Mouse (Mus musculus): ENCODE measurements around the gene Pnkd. TPM values are rescaled to one million over a fixed set of nuclear protein-coding genes. Genes with fewer than 3 reads are reported as not detected.

The Pnkd gene
- polyA plus RNA-seq, 1 experiment from 2014 or later: 104 TPM

DNA sequence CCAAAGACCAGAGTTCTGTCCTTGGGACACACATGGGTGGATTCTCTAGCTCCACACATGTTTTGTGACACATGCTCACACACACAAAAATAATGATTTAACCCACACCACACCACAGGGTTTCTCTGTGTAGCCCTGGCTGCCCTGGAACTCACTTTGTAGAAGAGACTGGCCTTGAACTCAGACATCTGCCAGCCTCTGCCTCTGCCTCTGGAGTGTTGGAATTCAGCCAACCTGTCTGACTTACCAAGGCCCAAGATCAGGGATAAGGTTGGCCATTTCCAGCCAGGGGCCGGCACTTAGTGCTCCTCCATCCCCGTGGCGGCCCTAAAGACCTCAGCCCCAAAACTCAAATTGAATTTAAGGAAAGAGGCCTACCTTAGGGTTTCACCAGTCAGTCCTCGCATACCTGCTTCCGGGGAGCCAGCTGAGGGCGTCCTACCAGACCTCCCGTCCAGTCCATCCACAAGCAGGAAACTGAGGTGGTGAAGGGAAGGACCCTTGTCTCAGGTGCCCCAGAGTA, 103.7 kb downstream of the Pnkd start:
- 74% methylated on average over 7 of the region's 7 CpGs for WGBS
- peaks cover 47% of the 10 kb centered on the region for H3K4me1 ChIP-seq
- no peaks in the 10 kb centered on the region for H3K9me3 ChIP-seq
- H3K27me3 ChIP-seq: no peaks in the 10 kb centered on the region
- H3K36me3 ChIP-seq: 0 out of 2 replicates have a peak, but pooled peaks cover 4% of the 10 kb centered on the region
- no peak for ATAC-seq (ENCODE audit: insufficient number of reproducible peaks, low FRiP score, low TSS enrichment, low read depth)
- peak overlapping the region; percentile 99 for H3K27ac ChIP-seq
- no peak overlapping the region for H3K4me2 ChIP-seq
- no peak overlapping the region for H3K9ac ChIP-seq
- H3K4me3 ChIP-seq: no peak overlapping the region

DNA sequence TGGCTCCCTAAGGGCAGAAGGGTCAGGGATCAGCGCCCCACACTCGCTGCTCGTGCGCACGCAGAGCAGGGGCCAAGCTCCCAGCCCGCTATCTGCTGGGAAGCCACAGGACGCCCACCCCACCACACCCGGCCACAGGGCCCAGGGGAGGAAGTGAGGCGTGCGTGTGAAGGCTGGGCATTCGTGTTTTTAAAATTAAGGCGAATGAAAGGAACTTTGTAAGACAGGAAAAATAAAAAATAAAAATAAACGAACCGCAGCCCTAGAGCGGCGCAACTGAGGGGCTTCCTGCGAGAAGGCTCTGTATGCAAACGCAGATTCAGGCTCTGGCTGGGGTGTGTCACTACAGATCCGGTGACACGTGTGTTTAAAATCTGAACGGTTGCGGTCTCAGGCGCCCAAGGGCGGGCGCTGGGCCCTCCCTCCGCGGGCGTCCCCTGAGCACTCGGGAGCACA, 105.1 kb downstream of the Pnkd start:
- Histone ChIP-seq H3K27me3 (no peaks in the 10 kb centered on the region), H3K9ac (no peak overlapping the region), H3K9me3 (no peaks in the 10 kb centered on the region), H3K4me3 (peak overlapping the region; percentile 95), H3K4me2 (peak overlapping the region; percentile 74), H3K27ac (peak overlapping the region; percentile 99), H3K36me3 (peaks cover 18% of the 10 kb centered on the region), H3K4me1 (peaks cover 61% of the 10 kb centered on the region)
- 4% methylated on average over 29 of the region's 29 CpGs for WGBS
- peak; percentile 4 for ATAC-seq (ENCODE audit: insufficient number of reproducible peaks, low FRiP score, low TSS enrichment, low read depth)

DNA sequence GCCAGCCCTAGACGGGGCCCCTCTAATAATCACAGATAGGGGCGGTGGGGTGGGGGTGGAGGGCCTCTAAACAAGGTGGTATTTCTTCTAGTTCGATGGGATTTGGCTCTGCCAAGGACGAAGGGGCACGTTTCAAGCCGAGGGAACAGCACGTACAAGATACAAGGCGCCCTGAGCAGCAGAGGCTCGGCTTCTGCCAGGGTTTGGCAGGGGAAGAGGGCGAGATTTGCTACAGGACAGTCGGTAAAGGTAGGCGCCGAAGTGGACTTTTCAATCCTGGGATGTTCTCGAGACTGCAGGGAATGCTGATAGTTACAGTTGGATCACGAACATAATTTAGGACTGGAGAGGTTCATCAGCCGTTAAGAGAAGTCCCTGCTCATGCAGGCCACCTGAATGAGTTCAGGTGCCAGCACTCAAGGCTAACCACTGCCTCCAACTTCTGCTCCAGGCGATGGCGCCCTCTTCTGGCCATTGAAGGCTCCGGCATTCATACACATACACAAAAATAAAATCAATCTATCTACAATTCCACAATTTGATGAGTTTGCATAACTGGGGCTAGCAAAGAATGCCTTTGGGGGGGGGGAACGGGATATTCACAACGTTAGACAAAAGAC, 105.7 kb downstream of the Pnkd start:
- 3% methylated on average over 21 of the region's 21 CpGs for WGBS
- peaks cover 61% of the 10 kb centered on the region for H3K4me1 ChIP-seq

GRCm38 (mm10) chr1:74390924-74391748, 106.4 kb downstream of the Pnkd start, which contains the start of gene Ctdsp1:
Gene Ctdsp1 (plus strand): TSS chr1:74391509.
- peak; percentile 79 for ATAC-seq (ENCODE audit: insufficient number of reproducible peaks, low FRiP score, low TSS enrichment, low read depth)
- Histone ChIP-seq H3K4me3 (peak within 1 kb of the TSS; percentile 95), H3K27ac (peak within 1 kb of the TSS; percentile 99), H3K36me3 (peaks cover 24% of the 10 kb centered on the region), H3K4me2 (peak within 1 kb of the TSS; percentile 74), H3K27me3 (no peaks in the 10 kb centered on the region), H3K9ac (peak within 1 kb of the TSS; percentile 95), H3K9me3 (no peaks in the 10 kb centered on the region), H3K4me1 (peaks cover 61% of the 10 kb centered on the region)
- WGBS: 2% methylated on average over 49 of the region's 51 CpGs

More for the DNA sequence above, 105.7 kb downstream of the Pnkd start:
- H3K4me2 ChIP-seq: peak overlapping the region; percentile 74
- ATAC-seq (ENCODE audit: insufficient number of reproducible peaks, low FRiP score, low TSS enrichment, low read depth): peak; percentile 7; the same call in 1 of the 2 replicates
- peaks cover 23% of the 10 kb centered on the region for H3K36me3 ChIP-seq
- H3K9me3 ChIP-seq: no peaks in the 10 kb centered on the region
- peak overlapping the region; percentile 95 for H3K4me3 ChIP-seq
- H3K27ac ChIP-seq: peak overlapping the region; percentile 99
- H3K9ac ChIP-seq: no peak overlapping the region
- no peaks in the 10 kb centered on the region for H3K27me3 ChIP-seq

DNA sequence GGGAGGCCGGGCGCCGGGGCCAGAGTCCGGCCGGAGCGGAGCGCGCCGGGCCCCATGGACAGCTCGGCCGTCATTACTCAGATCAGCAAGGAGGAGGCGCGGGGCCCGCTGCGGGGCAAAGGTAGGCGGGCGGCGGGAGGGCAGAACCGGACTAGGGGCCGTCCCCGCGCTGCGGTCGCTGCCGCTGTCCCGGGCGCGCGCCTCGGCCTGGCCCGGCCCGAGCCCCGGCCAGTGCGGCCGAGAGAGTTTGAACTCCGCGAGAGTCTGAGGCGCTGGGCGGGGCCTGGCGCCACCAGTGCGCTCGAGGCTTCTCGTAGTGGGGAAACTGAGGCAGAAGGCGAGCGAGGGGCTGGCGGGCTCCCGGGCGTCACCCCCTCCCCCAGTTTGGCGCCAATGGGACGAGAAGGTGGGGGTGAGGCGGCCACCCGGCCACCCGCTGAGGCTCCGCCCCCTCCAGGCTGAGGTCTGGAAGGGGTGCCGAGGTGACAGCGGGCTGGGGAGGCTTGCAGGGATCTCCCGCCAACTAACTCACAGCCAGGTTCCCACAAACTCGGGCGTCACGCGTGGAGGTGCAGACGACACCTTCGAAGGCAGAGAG, 107.2 kb downstream of the Pnkd start:
- 0 out of 2 replicates have a peak, but pooled peaks have one; percentile 2 for ATAC-seq (ENCODE audit: insufficient number of reproducible peaks, low FRiP score, low TSS enrichment, low read depth)
- Histone ChIP-seq H3K36me3 (peaks cover 24% of the 10 kb centered on the region), H3K4me1 (peaks cover 63% of the 10 kb centered on the region), H3K9me3 (no peaks in the 10 kb centered on the region), H3K9ac (peak overlapping the region; percentile 95), H3K27ac (peak overlapping the region; percentile 99), H3K4me2 (peak overlapping the region; percentile 74), H3K27me3 (no peaks in the 10 kb centered on the region), H3K4me3 (peak overlapping the region; percentile 95)
- WGBS: under 1% methylated on average over 60 of the region's 63 CpGs

- Histone ChIP-seq H3K9me3 (no peaks in the 10 kb centered on the region), H3K4me1 (peaks cover 66% of the 10 kb centered on the region), H3K4me2 (peak overlapping the region; percentile 74), H3K4me3 (peak overlapping the region; percentile 95), H3K9ac (peak overlapping the region; percentile 95), H3K36me3 (peaks cover 24% of the 10 kb centered on the region), H3K27me3 (no peaks in the 10 kb centered on the region), H3K27ac (peak overlapping the region; percentile 99)
- WGBS: 1% methylated on average over 16 of the region's 16 CpGs
- no peak for ATAC-seq (ENCODE audit: insufficient number of reproducible peaks, low FRiP score, low TSS enrichment, low read depth)
These were observed 107.8 kb downstream of the Pnkd start for GRCm38 (mm10) chr1:74392446-74392994.

- H3K4me3 ChIP-seq: peak overlapping the region; percentile 95
- H3K4me2 ChIP-seq: peak overlapping the region; percentile 74
- H3K9me3 ChIP-seq: no peaks in the 10 kb centered on the region
- peak overlapping the region; percentile 99 for H3K27ac ChIP-seq
- H3K36me3 ChIP-seq: peaks cover 24% of the 10 kb centered on the region
- H3K4me1 ChIP-seq: peaks cover 66% of the 10 kb centered on the region
- 38% methylated on average over 7 of the region's 7 CpGs for WGBS
- H3K9ac ChIP-seq: peak overlapping the region; percentile 95
- no peak for ATAC-seq (ENCODE audit: insufficient number of reproducible peaks, low FRiP score, low TSS enrichment, low read depth)
- no peaks in the 10 kb centered on the region for H3K27me3 ChIP-seq
These were observed 108.3 kb downstream of the Pnkd start for GRCm38 (mm10) chr1:74393010-74393409.

DNA sequence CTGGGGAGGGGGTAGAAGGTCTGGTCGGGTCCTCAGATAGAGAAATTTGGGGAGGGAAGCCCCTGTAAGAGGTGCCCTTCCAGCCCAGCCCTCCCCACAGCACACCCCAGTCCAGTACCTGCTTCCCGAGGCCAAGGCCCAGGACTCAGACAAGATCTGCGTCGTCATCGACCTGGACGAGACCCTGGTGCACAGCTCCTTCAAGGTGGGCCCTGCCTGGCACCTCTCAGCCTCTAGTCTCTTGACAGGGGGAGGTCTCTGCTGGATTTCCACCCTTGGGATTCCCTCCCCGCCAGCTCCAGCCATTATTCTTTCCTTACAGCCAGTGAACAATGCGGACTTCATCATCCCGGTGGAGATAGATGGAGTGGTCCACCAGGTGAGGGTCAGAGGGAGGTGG, 109.0 kb downstream of the Pnkd start:
- no peak for ATAC-seq (ENCODE audit: insufficient number of reproducible peaks, low FRiP score, low TSS enrichment, low read depth)
- Histone ChIP-seq H3K9ac (no peak overlapping the region), H3K4me1 (peaks cover 64% of the 10 kb centered on the region), H3K27ac (peak overlapping the region; percentile 99; the same call in 1 of the 2 replicates), H3K4me3 (no peak overlapping the region), H3K9me3 (no peaks in the 10 kb centered on the region), H3K36me3 (peaks cover 24% of the 10 kb centered on the region), H3K27me3 (no peaks in the 10 kb centered on the region), H3K4me2 (peak overlapping the region; percentile 74; the same call in 1 of the 2 replicates)
- 90% methylated on average over 9 of the region's 9 CpGs for WGBS

DNA sequence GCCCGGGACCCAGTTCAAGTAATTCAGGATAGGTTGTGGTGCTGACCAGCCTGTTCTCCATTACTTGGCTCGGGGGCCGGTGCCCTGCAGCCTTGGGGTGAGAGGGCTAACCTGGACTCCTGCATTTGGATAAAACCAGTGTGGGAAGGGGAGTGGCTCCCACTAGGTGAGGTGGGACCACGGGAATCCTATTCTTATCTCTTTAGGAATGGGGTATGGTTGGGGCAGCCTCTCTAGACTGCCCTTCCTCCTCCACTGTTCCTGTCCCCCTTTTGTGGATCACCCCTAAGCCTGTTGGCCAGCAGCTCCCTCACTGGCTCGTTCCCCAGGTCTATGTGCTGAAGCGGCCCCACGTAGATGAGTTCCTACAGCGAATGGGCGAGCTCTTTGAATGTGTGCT, 109.6 kb downstream of the Pnkd start:
- peaks cover 60% of the 10 kb centered on the region for H3K4me1 ChIP-seq
- no peak overlapping the region for H3K4me3 ChIP-seq
- ATAC-seq (ENCODE audit: insufficient number of reproducible peaks, low FRiP score, low TSS enrichment, low read depth): no peak
- no peak overlapping the region for H3K4me2 ChIP-seq
- no peaks in the 10 kb centered on the region for H3K9me3 ChIP-seq
- WGBS: 85% methylated on average over 9 of the region's 9 CpGs
- H3K36me3 ChIP-seq: peaks cover 24% of the 10 kb centered on the region
- no peak overlapping the region for H3K9ac ChIP-seq
- no peak overlapping the region for H3K27ac ChIP-seq
- no peaks in the 10 kb centered on the region for H3K27me3 ChIP-seq

DNA sequence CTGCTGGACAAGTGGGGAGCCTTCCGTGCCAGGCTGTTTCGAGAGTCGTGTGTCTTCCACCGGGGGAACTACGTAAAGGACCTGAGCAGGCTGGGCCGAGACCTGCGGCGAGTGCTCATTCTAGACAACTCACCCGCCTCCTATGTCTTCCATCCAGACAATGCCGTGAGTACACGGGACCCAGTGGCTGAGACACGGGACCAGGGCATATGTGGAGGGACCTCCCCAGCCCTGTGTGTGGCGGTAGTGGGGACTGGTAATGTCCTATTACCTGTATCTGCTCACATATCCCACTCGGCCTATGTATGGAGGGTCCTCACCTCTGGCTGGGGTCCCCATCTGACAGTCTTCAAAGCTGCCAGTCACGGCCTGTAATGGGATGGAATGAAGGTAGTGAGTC, 110.1 kb downstream of the Pnkd start:
- Histone ChIP-seq H3K4me1 (peaks cover 55% of the 10 kb centered on the region), H3K9ac (no peak overlapping the region), H3K4me3 (no peak overlapping the region), H3K36me3 (peaks cover 24% of the 10 kb centered on the region), H3K27me3 (no peaks in the 10 kb centered on the region), H3K27ac (no peak overlapping the region), H3K9me3 (no peaks in the 10 kb centered on the region), H3K4me2 (no peak overlapping the region)
- WGBS: 91% methylated on average over 15 of the region's 15 CpGs
- ATAC-seq (ENCODE audit: insufficient number of reproducible peaks, low FRiP score, low TSS enrichment, low read depth): no peak

DNA sequence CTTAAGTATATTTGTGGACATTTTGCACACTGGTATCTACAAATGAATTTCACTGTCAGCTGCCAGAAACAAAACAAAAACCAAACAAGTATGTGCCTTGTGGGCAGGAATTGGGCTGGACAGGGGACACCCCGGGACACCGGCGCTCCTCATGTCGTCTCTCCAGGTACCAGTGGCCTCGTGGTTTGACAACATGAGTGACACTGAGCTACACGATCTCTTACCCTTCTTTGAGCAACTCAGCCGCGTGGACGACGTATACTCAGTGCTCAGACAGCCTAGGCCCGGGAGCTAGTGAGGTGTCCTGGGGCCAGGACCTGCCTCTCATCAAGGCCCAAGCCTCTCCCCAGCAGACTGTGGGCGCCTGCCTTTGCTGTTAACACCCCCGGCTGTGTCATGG, 110.6 kb downstream of the Pnkd start:
- WGBS: 88% methylated on average over 13 of the region's 13 CpGs
- Histone ChIP-seq H3K4me3 (no peak overlapping the region), H3K36me3 (peaks cover 24% of the 10 kb centered on the region), H3K4me2 (no peak overlapping the region), H3K27me3 (no peaks in the 10 kb centered on the region), H3K4me1 (peaks cover 50% of the 10 kb centered on the region), H3K27ac (no peak overlapping the region), H3K9ac (no peak overlapping the region), H3K9me3 (no peaks in the 10 kb centered on the region)
- ATAC-seq (ENCODE audit: insufficient number of reproducible peaks, low FRiP score, low TSS enrichment, low read depth): no peak

Data from limb, embryonic 15.5 days (tissue).